Mouse (Mus musculus) erythroid progenitor cell, adult 5-6 weeks (primary cell): Measurements from ENCODE around the gene Rnf224. TPM values are rescaled to one million over a fixed set of nuclear protein-coding genes. Genes with fewer than 3 reads are reported as not detected.

Experiments used
- ATAC-seq: replicated peaks from 2 replicates; pipeline ENCODE4 v1.8.0; 2016; ENCODE audit warnings: moderate number of reproducible peaks, mild to moderate bottlenecking, moderate TSS enrichment, inconsistent platforms; ENCODE audit not compliant: poor library complexity, low FRiP score, severe bottlenecking
- total RNA-seq, 2 experiments: library from RNA; stranded (forward) in 1 of 2; stranded (reverse) in 1 of 2; fragments of 150-400 nt in 1 of 2; fragments of 186-747, 209-891 nt in 1 of 2; gene quantifications; 2 replicates each; pipeline versions ENCODE4 v1.2.3 to v1.2.4; 2015 to 2017; ENCODE audit warnings: low replicate concordance in 2 of 2

The Rnf224 gene
- total RNA-seq, 2 experiments from 2014 or later = not detected

GRCm38 (mm10) chr2:25197946-25198345 lies 38.6 kb downstream of the Rnf224 start:
- no peak for ATAC-seq

- ATAC-seq = no peak
These were observed 39.4 kb downstream of the Rnf224 start for GRCm38 (mm10) chr2:25197191-25197590.

DNA sequence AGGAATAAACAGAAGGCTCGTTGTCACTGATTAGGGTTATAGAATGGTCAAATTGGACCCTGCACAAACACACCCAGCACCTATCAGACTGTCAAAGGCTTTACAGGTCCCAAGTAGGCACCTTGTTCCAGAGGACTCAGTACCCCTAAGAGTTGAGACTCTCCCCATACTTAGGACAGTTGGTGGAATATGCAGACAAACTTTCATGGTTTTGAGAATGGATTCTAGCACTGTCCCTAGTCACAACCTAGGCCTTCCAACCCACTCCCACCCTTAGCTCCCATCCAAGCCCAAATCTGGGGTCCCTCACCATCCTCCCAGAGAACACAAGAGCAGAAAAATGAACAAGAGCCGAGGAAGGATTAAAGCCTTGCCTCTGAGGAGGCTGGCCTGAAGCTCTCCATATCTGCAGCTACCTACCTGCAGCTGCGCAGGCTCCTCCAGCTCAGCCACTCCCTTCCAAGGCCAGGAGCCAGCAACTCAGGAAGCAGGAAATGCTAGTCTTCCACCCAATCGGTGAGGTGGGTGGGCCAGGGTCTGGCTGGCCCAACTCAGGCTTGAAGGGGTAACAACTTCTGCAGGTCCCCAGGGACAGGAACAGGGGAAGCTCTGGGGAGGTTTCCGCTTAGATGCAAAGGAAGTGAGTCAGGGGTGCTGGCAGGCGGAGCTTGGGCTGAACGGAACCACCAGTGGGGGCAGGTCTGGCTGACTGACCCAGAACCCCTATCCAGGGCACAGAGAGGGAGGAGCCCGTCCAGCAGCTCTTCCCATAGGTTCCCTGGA lies 40.2 kb downstream of the Rnf224 start, which contains the start of gene Tor4a:
Gene Tor4a (minus strand): TSS at position 715 of the 783 bp plus-strand sequence.
- peak; percentile 53; the same call in 1 of the 2 replicates for ATAC-seq

- ATAC-seq = peak; percentile 83
These were observed 41.1 kb downstream of the Rnf224 start for GRCm38 (mm10) chr2:25195211-25196156.

DNA sequence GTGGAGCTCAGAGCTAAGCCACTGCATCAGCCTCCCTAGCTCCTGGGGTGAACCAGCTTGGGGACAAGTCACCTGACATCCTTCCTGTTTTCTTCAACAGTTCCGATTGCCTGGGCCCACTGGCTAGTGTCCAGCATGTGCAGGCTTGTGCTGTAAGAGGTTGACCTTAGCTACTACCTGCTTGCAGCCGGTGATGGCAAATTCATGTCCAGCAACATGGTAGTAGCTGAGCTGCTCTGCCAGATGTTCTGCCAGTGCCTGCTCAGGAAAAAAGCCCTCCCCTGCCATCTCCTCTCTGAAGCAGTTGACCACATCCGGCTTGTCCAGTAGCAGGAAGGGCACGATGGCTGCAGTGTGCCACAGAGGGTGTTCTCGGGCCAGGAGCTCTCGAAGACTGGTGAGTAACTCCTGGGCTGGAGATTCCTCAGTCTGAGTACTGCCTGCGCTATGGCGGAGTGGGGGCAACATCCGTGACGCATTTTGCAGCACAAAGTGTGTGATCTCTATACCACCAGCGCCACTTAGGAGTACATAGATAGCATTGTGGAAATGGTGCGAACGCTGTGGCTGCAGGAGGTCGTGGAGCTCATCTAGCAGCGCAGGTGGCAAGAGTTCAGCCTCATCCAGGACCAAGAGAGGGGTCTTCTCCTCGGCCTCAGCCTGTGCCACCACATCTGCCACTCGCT lies 42.0 kb downstream of the Rnf224 start:
- ATAC-seq = no peak

GRCm38 (mm10) chr2:25194006-25194405 lies 42.6 kb downstream of the Rnf224 start:
- ATAC-seq = no peak

- peak; percentile 69 for ATAC-seq
These were observed 43.2 kb downstream of the Rnf224 start for GRCm38 (mm10) chr2:25193330-25193770.

DNA sequence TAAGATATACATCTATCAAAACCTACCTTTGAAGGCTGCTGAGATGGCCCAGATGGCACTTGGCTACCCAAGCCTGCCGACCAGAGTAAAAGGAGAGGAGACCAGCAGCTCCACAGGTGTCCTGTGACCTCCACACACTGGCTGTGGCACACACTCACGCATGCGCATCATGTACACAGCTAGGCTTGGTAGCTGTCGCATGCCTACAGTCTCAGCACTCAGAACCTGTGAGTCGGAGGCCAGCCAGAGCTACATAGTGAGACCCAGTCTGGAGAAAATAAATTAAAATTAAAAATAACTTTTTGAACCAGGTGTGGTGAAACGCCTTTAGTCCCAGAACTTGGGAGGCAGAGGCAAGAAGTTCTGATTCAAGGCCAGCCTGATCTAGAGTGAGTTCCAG lies 48.7 kb downstream of the Rnf224 start:
- no peak for ATAC-seq

GRCm38 (mm10) chr2:25186575-25186930 lies 50.0 kb downstream of the Rnf224 start:
- no peak for ATAC-seq

DNA sequence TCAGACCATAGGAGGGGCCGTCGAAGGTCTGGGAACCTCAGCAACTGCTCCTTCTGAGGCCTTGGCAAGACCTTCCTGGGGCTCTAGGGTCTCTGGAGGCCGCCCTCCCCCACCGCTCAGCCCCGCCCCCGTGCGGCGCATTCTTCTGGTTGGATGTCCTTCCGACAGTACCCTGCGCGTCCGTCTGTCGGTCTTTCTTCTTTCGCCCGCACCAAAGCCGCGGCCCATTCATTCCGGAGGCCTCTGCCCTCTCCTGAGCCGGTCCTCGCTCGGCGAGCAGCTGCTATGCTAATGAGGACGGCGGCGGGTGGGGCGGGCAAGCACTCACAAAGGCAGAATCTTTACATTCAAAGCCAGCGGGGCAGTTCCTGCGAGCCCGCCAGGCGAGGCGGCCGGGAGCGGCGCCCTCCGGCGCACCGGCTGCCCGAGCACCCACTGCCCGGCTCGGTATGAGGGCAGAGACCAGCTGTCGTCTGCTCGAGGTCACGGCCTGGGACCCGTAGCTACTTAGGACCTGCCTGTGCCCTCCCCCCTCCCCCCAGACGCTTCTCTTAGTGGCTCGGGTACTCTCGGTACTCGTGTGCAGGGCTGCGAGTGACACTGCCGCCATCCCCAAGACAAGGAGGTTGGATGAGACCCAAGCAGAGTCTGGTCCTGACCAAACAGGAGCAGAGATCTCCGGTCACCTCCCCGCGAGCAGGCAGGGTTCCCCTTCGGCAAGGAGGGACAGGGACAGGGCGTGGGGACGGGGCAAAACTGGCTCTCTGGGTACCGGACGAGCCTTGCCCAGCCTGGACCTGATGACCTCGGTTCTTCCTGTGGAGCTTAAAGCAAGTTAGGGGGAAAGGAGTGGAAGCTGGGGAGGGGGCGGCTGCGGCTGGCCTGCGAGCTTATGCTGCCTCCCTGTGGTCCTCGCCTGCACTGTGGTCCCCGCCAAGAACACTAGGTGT lies 50.7 kb downstream of the Rnf224 start:
- no peak for ATAC-seq

DNA sequence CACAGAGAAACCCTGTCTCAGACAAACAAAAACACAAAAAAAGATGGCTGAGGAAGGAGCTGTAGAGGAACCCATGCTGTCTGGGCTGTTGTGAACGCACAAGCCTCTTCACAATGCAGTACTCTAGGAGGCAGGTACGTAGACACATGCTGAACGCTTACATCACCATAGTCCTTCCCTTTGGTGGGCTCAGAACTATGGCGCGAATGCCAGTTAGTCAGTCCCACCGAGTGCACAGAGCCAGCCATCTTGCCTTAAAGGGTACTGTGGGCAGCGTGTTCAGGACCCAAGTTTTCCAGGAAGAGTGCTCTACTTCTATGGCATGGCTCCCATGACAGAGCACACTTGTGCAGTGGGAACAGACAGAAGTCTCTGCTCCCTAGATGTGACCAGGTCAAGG lies 52.1 kb downstream of the Rnf224 start:
- no peak for ATAC-seq

Other genes starting within 250 kb of the Rnf224 start
Only the 30 nearest of the 31 such genes appear.
- 1.8 and 2.5 TPM in 2 replicates for gene Nsmf, start 182.4 kb downstream of the Rnf224 start, total RNA-seq (2015; ENCODE audit: low replicate concordance)
- 2.1 and 3.9 TPM in 2 replicates for gene Nsmf, start 182.4 kb downstream of the Rnf224 start, total RNA-seq (2017; ENCODE audit: low replicate concordance)
- not detected in 2 replicates for gene Entpd8, start 156.5 kb downstream of the Rnf224 start, total RNA-seq (2015; ENCODE audit: low replicate concordance)
- gene Entpd8, start 156.5 kb downstream of the Rnf224 start, total RNA-seq (2017; ENCODE audit: low replicate concordance) = not detected in 2 replicates
- not detected in 2 replicates for gene Noxa1, start 141.6 kb downstream of the Rnf224 start, total RNA-seq (2015; ENCODE audit: low replicate concordance)
- not detected in 2 replicates for gene Noxa1, start 141.6 kb downstream of the Rnf224 start, total RNA-seq (2017; ENCODE audit: low replicate concordance)
- 0.42 TPM in 1 of 2 replicates, not detected in the other for gene Nrarp, start 56.0 kb downstream of the Rnf224 start, total RNA-seq (2015; ENCODE audit: low replicate concordance)
- 0.64 and 3.0 TPM in 2 replicates for gene Nrarp, start 56.0 kb downstream of the Rnf224 start, total RNA-seq (2017; ENCODE audit: low replicate concordance)
- 2.9 and 5.4 TPM in 2 replicates for gene Tor4a, start 39.9 kb downstream of the Rnf224 start, total RNA-seq (2015; ENCODE audit: low replicate concordance)
- 0.30 and 2.2 TPM in 2 replicates for gene Tor4a, start 39.9 kb downstream of the Rnf224 start, total RNA-seq (2017; ENCODE audit: low replicate concordance)
- gene Nelfb, start 25.3 kb downstream of the Rnf224 start, total RNA-seq (2015; ENCODE audit: low replicate concordance) = 13.0 and 34.4 TPM in 2 replicates
- 15.2 and 29.9 TPM in 2 replicates for gene Nelfb, start 25.3 kb downstream of the Rnf224 start, total RNA-seq (2017; ENCODE audit: low replicate concordance)
- not detected in 2 replicates for gene Stpg3, start 22.1 kb downstream of the Rnf224 start, total RNA-seq (2015; ENCODE audit: low replicate concordance)
- not detected in 2 replicates for gene Stpg3, start 22.1 kb downstream of the Rnf224 start, total RNA-seq (2017; ENCODE audit: low replicate concordance)
- gene Fam166a, start 18.0 kb downstream of the Rnf224 start, total RNA-seq (2015; ENCODE audit: low replicate concordance) = not detected in 2 replicates
- gene Fam166a, start 18.0 kb downstream of the Rnf224 start, total RNA-seq (2017; ENCODE audit: low replicate concordance) = not detected in 2 replicates
- 940 and 950 TPM in 2 replicates for gene Tubb4b, start 12.1 kb downstream of the Rnf224 start, total RNA-seq (2015; ENCODE audit: low replicate concordance)
- 826 and 920 TPM in 2 replicates for gene Tubb4b, start 12.1 kb downstream of the Rnf224 start, total RNA-seq (2017; ENCODE audit: low replicate concordance)
- gene Slc34a3, start 2.4 kb downstream of the Rnf224 start, total RNA-seq (2015; ENCODE audit: low replicate concordance) = not detected in 2 replicates
- not detected in 2 replicates for gene Slc34a3, start 2.4 kb downstream of the Rnf224 start, total RNA-seq (2017; ENCODE audit: low replicate concordance)
- not detected in 2 replicates for gene Rnf208, start 5.5 kb upstream of the Rnf224 start, total RNA-seq (2015; ENCODE audit: low replicate concordance)
- gene Rnf208, start 5.5 kb upstream of the Rnf224 start, total RNA-seq (2017; ENCODE audit: low replicate concordance) = not detected in 2 replicates
- not detected in 2 replicates for gene Cysrt1, start 5.7 kb upstream of the Rnf224 start, total RNA-seq (2015; ENCODE audit: low replicate concordance)
- gene Cysrt1, start 5.7 kb upstream of the Rnf224 start, total RNA-seq (2017; ENCODE audit: low replicate concordance) = not detected in 2 replicates
- 4.0 and 4.6 TPM in 2 replicates for gene AL732309.1, start 10.1 kb upstream of the Rnf224 start, total RNA-seq (2015; ENCODE audit: low replicate concordance)
- not detected in 2 replicates for gene AL732309.1, start 10.1 kb upstream of the Rnf224 start, total RNA-seq (2017; ENCODE audit: low replicate concordance)
- gene Tmem203, start 18.7 kb upstream of the Rnf224 start, total RNA-seq (2015; ENCODE audit: low replicate concordance) = 11.9 and 18.9 TPM in 2 replicates
- gene Tmem203, start 18.7 kb upstream of the Rnf224 start, total RNA-seq (2017; ENCODE audit: low replicate concordance) = 1.8 and 8.5 TPM in 2 replicates
- gene Tprn, start 25.8 kb upstream of the Rnf224 start, total RNA-seq (2015; ENCODE audit: low replicate concordance) = 1.1 TPM in 1 of 2 replicates, not detected in the other
- gene Tprn, start 25.8 kb upstream of the Rnf224 start, total RNA-seq (2017; ENCODE audit: low replicate concordance) = 1.0 and 2.2 TPM in 2 replicates
- gene Ssna1, start 35.7 kb upstream of the Rnf224 start, total RNA-seq (2015; ENCODE audit: low replicate concordance) = 114 and 128 TPM in 2 replicates
- gene Ssna1, start 35.7 kb upstream of the Rnf224 start, total RNA-seq (2017; ENCODE audit: low replicate concordance) = 46.2 and 81.0 TPM in 2 replicates
- 34.6 and 55.8 TPM in 2 replicates for gene Anapc2, start 35.7 kb upstream of the Rnf224 start, total RNA-seq (2015; ENCODE audit: low replicate concordance)
- 29.7 and 40.0 TPM in 2 replicates for gene Anapc2, start 35.7 kb upstream of the Rnf224 start, total RNA-seq (2017; ENCODE audit: low replicate concordance)
- not detected in 2 replicates for gene Tmem210, start 51.4 kb upstream of the Rnf224 start, total RNA-seq (2015; ENCODE audit: low replicate concordance)
- gene Tmem210, start 51.4 kb upstream of the Rnf224 start, total RNA-seq (2017; ENCODE audit: low replicate concordance) = not detected in 2 replicates
- gene Lrrc26, start 53.1 kb upstream of the Rnf224 start, total RNA-seq (2015; ENCODE audit: low replicate concordance) = not detected in 2 replicates
- gene Lrrc26, start 53.1 kb upstream of the Rnf224 start, total RNA-seq (2017; ENCODE audit: low replicate concordance) = not detected in 2 replicates
- not detected in 2 replicates for gene Grin1, start 82.4 kb upstream of the Rnf224 start, total RNA-seq (2015; ENCODE audit: low replicate concordance)
- gene Grin1, start 82.4 kb upstream of the Rnf224 start, total RNA-seq (2017; ENCODE audit: low replicate concordance) = not detected in 2 replicates
- gene Man1b1, start 95.6 kb upstream of the Rnf224 start, total RNA-seq (2015; ENCODE audit: low replicate concordance) = 20.9 and 40.2 TPM in 2 replicates
- gene Man1b1, start 95.6 kb upstream of the Rnf224 start, total RNA-seq (2017; ENCODE audit: low replicate concordance) = 34.1 and 51.6 TPM in 2 replicates
- 4.7 TPM in 1 of 2 replicates, not detected in the other for gene Dpp7, start 119.6 kb upstream of the Rnf224 start, total RNA-seq (2015; ENCODE audit: low replicate concordance)
- 0.68 and 6.2 TPM in 2 replicates for gene Dpp7, start 119.6 kb upstream of the Rnf224 start, total RNA-seq (2017; ENCODE audit: low replicate concordance)
- 8.8 and 13.3 TPM in 2 replicates for gene Uap1l1, start 128.9 kb upstream of the Rnf224 start, total RNA-seq (2015; ENCODE audit: low replicate concordance)
- 0.30 and 2.7 TPM in 2 replicates for gene Uap1l1, start 128.9 kb upstream of the Rnf224 start, total RNA-seq (2017; ENCODE audit: low replicate concordance)
- 5.9 and 10.1 TPM in 2 replicates for gene Sapcd2, start 135.5 kb upstream of the Rnf224 start, total RNA-seq (2015; ENCODE audit: low replicate concordance)
- gene Sapcd2, start 135.5 kb upstream of the Rnf224 start, total RNA-seq (2017; ENCODE audit: low replicate concordance) = 7.8 and 9.6 TPM in 2 replicates
- not detected in 2 replicates for gene Entpd2, start 159.1 kb upstream of the Rnf224 start, total RNA-seq (2015; ENCODE audit: low replicate concordance)
- gene Entpd2, start 159.1 kb upstream of the Rnf224 start, total RNA-seq (2017; ENCODE audit: low replicate concordance) = not detected in 2 replicates
- not detected in 2 replicates for gene Npdc1, start 162.6 kb upstream of the Rnf224 start, total RNA-seq (2015; ENCODE audit: low replicate concordance)
- gene Npdc1, start 162.6 kb upstream of the Rnf224 start, total RNA-seq (2017; ENCODE audit: low replicate concordance) = not detected in 2 replicates
- gene Fut7, start 186.5 kb upstream of the Rnf224 start, total RNA-seq (2015; ENCODE audit: low replicate concordance) = 4.3 TPM in 1 of 2 replicates, not detected in the other
- gene Fut7, start 186.5 kb upstream of the Rnf224 start, total RNA-seq (2017; ENCODE audit: low replicate concordance) = 0.77 TPM in 1 of 2 replicates, not detected in the other
- gene Abca2, start 191.9 kb upstream of the Rnf224 start, total RNA-seq (2015; ENCODE audit: low replicate concordance) = 5.0 and 5.8 TPM in 2 replicates
- 1.3 and 2.4 TPM in 2 replicates for gene Abca2, start 191.9 kb upstream of the Rnf224 start, total RNA-seq (2017; ENCODE audit: low replicate concordance)
- not detected in 2 replicates for gene Clic3, start 220.1 kb upstream of the Rnf224 start, total RNA-seq (2015; ENCODE audit: low replicate concordance)
- not detected in 2 replicates for gene Clic3, start 220.1 kb upstream of the Rnf224 start, total RNA-seq (2017; ENCODE audit: low replicate concordance)
- gene Paxx, start 224.3 kb upstream of the Rnf224 start, total RNA-seq (2015; ENCODE audit: low replicate concordance) = 17.6 and 24.5 TPM in 2 replicates
- 5.3 TPM in 1 of 2 replicates, not detected in the other for gene Paxx, start 224.3 kb upstream of the Rnf224 start, total RNA-seq (2017; ENCODE audit: low replicate concordance)